Mouse (Mus musculus) B cell, adult (primary cell): ENCODE results near the gene Mettl2. TPM values are rescaled to one million over a fixed set of nuclear protein-coding genes. Genes with fewer than 3 reads are reported as not detected.

Experiments used
- total RNA-seq: library from RNA; stranded (reverse); gene quantifications from 4 replicates; pipeline ENCODE4 v1.2.4, GENCODE M21; 2023; ENCODE audit not compliant: inconsistent age

Mettl2 gene
- total RNA-seq = 28.9 to 32.9 TPM (median 30.5 TPM) in 4 replicates

DNA sequence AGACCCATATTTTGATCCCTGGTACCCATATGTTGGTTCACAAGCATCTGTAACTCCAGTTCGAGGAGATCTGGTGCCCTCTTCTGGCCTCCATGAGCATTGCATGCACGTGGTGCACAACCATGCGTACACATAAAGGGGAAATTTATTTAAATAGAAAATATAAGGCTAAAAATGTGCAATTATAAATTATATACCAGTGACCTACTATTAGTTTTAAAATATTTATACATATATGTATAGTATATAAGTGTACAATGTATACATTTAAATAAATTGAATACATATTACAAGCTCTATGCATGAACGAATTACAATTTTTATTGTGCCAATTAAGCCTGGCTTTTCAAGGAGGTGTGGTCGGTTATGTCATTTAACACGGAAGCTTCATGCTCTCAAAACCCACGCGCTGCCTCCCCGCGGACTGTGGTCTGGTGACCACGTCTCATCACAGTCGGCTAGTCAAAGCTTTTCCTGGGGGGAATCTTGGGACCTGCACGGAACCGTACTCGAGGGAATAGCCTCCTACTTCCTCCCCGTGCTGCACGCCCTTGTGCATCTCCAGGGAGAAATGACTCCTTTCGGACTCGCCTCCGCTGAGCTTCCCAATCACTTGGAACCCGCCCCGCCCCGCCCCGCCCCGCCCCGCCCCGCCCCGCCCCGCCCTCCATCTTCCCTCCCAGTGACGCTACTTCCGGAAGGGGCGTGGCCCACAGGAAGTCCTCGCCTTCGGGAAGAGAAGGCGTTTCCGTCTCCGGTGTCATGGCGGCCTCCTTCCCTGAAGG, at the start of gene Mettl2:
Gene Mettl2, plus strand, starts transcription at position 691 of the 785 bp plus-strand sequence.

DNA sequence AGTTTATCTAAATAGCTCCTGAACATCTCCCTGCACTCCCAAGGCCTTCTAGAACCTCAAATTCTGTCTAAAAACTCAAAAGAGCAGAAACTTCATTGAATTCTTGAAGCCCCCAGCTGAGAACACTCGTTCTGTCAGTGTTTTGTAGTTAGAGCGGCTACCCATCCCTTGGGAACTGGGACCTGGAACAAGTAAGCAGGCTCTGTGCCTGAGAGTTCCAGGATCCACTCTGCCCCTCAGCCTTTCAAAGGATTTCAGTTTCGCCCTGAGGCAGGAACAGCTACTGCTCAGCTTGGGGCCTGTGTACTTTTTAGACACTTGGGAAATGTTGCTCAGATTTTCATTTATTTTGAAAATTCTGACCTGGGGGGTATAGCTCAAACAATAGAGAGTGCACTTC, 20.4 kb downstream of the Mettl2 start, which contains the start of gene Gm10842:
Gene Gm10842, plus strand, starts transcription at position 301 of the 400 bp plus-strand sequence.

DNA sequence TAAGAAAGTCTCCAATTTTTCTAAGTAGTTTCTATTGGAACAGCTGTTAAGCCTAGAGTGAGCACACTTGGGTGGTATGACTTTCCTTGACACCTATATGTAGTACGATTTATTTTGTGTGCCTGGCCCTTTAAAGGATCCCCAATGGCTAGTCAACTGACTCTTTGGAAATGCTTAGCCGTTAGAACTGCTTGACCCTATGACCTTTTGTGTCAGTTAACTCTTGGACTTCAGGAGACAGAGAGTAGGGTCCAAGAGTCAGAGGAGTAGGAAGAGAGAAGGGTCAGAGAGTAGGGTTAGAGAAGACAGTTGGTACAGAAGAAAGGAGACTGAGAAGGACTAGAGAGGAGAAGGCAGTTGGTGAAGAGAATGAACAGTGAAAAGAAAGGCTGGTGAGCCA, 52.3 kb downstream of the Mettl2 start, which contains the start of gene Tlk2:
Gene Tlk2, plus strand, starts transcription at position 292 of the 400 bp plus-strand sequence.

Other genes starting within 250 kb of the Mettl2 start
- not detected in 4 replicates for gene Efcab3, start 62.8 kb upstream of the Mettl2 start, total RNA-seq
- gene Gm10842, start 20.5 kb downstream of the Mettl2 start, total RNA-seq = not detected in 4 replicates
- 61.0 to 80.6 TPM (median 75.1 TPM) in 4 replicates for gene Tlk2, start 52.4 kb downstream of the Mettl2 start, total RNA-seq
- gene Mrc2, start 166.2 kb downstream of the Mettl2 start, total RNA-seq = not detected in 4 replicates